Mouse (Mus musculus): ENCODE measurements around the gene Tmem30c.

DNA sequence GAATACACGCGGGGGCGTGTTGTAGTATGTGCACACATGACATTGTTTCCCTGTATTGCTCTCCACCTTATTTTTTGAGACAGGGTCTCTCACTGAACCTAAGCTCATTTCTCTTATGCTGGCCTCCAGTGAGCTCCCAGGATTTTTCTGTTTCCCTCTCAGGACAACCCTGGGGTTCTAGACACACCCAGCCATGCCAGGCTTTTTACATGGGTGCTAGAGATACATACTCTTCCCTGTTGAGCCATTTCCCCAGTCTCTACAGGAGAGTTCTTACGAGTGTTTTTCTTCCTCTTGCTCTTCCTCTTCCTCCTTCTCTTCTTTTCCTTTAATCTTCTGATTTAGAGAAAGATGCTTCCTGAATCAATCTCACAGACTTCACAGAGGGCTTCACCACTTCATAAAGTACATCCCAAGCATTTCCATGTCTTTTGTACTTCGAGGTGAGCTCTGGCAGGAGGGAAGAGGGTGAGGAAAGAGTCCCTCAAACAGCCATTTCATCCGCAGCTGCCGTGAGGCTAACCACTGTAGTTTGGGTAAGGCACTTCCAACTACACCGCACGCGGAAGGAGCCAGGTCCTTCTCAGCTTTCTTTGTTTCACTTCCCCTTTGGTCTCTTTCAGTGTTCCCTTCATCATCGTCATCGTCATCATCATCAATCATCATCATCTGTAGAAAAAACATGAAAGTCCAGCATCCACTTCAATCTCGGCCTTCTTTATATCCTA lies 33.1 kb downstream of the Tmem30c start:
- TF ChIP-seq EP300 (IDR thresholded peaks at IDR 0.05; ENCODE audit: low read depth) = no peak
- no peak for TF ChIP-seq CTCF (IDR thresholded peaks at IDR 0.05; ENCODE audit: low read depth)

Data from liver, postnatal 0 days (tissue).